Mouse (Mus musculus) midbrain, postnatal 0 days (tissue): ENCODE measurements around the gene Tomm6. TPM values are rescaled to one million over a fixed set of nuclear protein-coding genes. Genes with fewer than 3 reads are reported as not detected.

Experiments used
- ATAC-seq: fragments of 200-750 bp; cut with Nextera tagmentation; 2 replicates; pipeline ENCODE4 v1.8.0; 2017; ENCODE audit warnings: moderate number of reproducible peaks, mild to moderate bottlenecking, moderate TSS enrichment, moderate library complexity; ENCODE audit not compliant: low FRiP score
- DNase-seq: peaks from one replicate; pipeline ENCODE4 v3.0.0-alpha.2; 2015; ENCODE audit warnings: low spot score
- H3K27ac ChIP-seq: fragments of 300-500 bp; sonication (generic); 2 replicates; pipeline ENCODE4 v1.5.1; 2014; ENCODE audit warnings: low read depth, mild to moderate bottlenecking, low read length, mixed read lengths
- H3K27me3 ChIP-seq: fragments of 300-500 bp; sonication (generic); 2 replicates; pipeline ENCODE4 v1.6.1; 2014; ENCODE audit warnings: low read length, control low read depth, mixed read lengths; ENCODE audit not compliant: insufficient read depth
- H3K36me3 ChIP-seq: fragments of 300-500 bp; sonication (generic); 2 replicates; pipeline ENCODE4 v1.6.1; 2014; ENCODE audit warnings: low read length, control low read depth, mixed read lengths; ENCODE audit not compliant: insufficient read depth
- H3K4me1 ChIP-seq: fragments of 300-500 bp; sonication (generic); 2 replicates; pipeline ENCODE4 v1.6.1; 2014; ENCODE audit warnings: mild to moderate bottlenecking, control low read depth, antibody characterized with exemption, low read length, mixed read lengths; ENCODE audit not compliant: insufficient read depth
- H3K4me2 ChIP-seq: fragments of 300-500 bp; sonication (generic); 2 replicates; pipeline ENCODE4 v1.6.1; 2014; ENCODE audit warnings: low read depth, mild to moderate bottlenecking, low read length, mixed read lengths; ENCODE audit not compliant: poor library complexity, severe bottlenecking
- H3K4me3 ChIP-seq: fragments of 300-500 bp; sonication (generic); 2 replicates; pipeline ENCODE4 v1.5.1; 2014; ENCODE audit warnings: low read depth, mild to moderate bottlenecking, low read length, moderate library complexity
- H3K9ac ChIP-seq: fragments of 300-500 bp; sonication (generic); replicated peaks from 2 replicates; pipeline ENCODE4 v1.6.1; 2014; ENCODE audit warnings: mild to moderate bottlenecking, low read length, moderate library complexity, mixed read lengths; ENCODE audit not compliant: poor library complexity, severe bottlenecking
- H3K9me3 ChIP-seq: fragments of 300-500 bp; sonication (generic); 2 replicates; pipeline ENCODE4 v1.6.1; 2016; ENCODE audit warnings: low read length, control low read depth
- CTCF ChIP-seq: IDR thresholded peaks from 2 replicates; pipeline ENCODE4 v1.5.1; 2016; ENCODE audit warnings: antibody characterized with exemption, mild to moderate bottlenecking
- WGBS: fragments of 180-500 bp; shearing (Covaris S2); extraction: QIAGEN DNeasy Blood & Tissue Kit; methylation state at CpG from one replicate; pipeline ENCODE4 v1.1.7; 2014; 5-methylcytosine and 5-hydroxymethylcytosine counted together
- polyA plus RNA-seq: library from polyadenylated mRNA; unstranded; fragments of >200 nt; fragmentation: Nextera tagmentation; extraction: Ambion mirVana; gene quantifications from 2 replicates; pipeline ENCODE4 v1.2.1, GENCODE M21; 2015
- total RNA-seq: library from RNA; depleted of rRNA; stranded (reverse); fragments of >200 nt; gene quantifications from 2 replicates; pipeline ENCODE4 v1.2.3, GENCODE M21; 2014

The Tomm6 gene
- total and polyA plus RNA-seq, 2 experiments from 2014 or later = 117 to 339 TPM

DNA sequence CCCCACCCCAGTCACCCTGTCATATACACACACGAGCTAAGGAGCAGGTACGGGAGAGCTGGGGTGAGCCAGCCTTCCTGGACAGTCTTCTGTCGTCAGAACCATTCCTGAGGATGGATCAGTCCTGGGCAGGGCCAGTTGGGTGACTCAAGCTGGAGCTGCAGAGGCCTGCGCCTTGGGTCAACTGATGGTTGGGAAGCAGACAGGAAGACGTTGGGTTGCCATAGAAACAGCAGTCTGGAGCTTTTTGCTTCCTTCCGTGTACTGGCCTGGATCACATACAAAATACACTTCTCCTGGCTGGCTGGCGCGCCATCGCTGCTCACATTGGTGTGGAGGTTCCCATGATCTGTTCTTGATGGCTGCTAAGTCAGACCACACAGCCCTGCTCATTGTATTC lies 13.6 kb upstream of the Tomm6 start:
- ATAC-seq = peak; percentile 33
- WGBS = 61% methylated on average over 9 of the region's 9 CpGs
- Histone ChIP-seq H3K9ac (no peak overlapping the region), H3K27ac (peak overlapping the region; percentile 63; the same call in 1 of the 2 replicates), H3K9me3 (no peaks in the 10 kb centered on the region), H3K27me3 (no peaks in the 10 kb centered on the region), H3K4me1 (peaks cover 8% of the 10 kb centered on the region; the same call in 1 of the 2 replicates), H3K36me3 (peaks cover 46% of the 10 kb centered on the region), H3K4me3 (no peak overlapping the region), H3K4me2 (no peak overlapping the region)
- TF ChIP-seq CTCF = no peak
- peak; percentile 64 for DNase-seq

DNA sequence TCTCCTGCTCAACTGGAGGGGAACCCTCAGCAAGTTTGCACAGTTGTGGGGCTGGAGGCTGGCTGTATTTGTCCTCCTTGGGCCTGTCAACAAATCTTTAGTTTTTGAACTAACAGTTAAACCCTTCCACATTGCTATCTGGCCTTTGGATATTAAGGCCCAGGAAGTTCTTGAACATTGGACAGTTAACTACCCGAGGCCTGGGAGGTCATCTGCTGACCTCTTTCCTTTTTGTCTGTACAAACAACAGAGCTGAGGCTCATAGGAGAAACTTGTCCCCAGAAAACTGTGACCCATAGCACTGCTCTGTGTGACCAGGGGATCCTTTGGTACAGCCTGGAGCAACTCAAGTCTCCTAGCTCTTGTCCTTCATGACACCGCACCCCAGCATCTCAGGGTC lies 10.9 kb upstream of the Tomm6 start:
- no peaks in the 10 kb centered on the region for H3K27me3 ChIP-seq
- no peak for TF ChIP-seq CTCF
- 85% methylated on average over 2 of the region's 2 CpGs for WGBS
- no peaks in the 10 kb centered on the region for H3K9me3 ChIP-seq
- ATAC-seq (no peak), DNase-seq (no peak)
- H3K27ac ChIP-seq = no peak overlapping the region
- peaks cover 8% of the 10 kb centered on the region; the same call in 1 of the 2 replicates for H3K4me1 ChIP-seq
- no peak overlapping the region for H3K4me3 ChIP-seq
- H3K9ac ChIP-seq = no peak overlapping the region
- H3K4me2 ChIP-seq = no peak overlapping the region
- H3K36me3 ChIP-seq = peaks cover 46% of the 10 kb centered on the region

DNA sequence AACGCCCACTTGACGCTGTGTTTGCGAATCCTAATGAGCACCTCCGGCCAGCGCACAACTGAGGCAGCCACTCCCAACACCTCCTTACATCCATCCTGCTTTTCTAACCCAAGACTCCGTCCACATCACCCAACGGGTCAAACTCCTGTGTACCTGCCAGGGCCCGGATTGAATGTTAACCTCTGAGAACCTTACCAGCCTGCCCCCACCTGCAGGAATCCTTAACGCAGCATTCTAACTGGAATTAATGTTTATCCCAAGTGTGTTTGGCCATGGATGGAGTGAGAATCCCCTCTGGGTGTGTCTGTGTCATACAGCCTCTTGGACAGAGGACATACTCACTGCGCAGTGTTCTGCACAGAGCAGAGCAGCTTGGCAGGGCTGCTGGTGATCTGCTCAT lies 10.0 kb upstream of the Tomm6 start:
- peaks cover 39% of the 10 kb centered on the region for H3K36me3 ChIP-seq
- 94% methylated on average over 10 of the region's 10 CpGs for WGBS

DNA sequence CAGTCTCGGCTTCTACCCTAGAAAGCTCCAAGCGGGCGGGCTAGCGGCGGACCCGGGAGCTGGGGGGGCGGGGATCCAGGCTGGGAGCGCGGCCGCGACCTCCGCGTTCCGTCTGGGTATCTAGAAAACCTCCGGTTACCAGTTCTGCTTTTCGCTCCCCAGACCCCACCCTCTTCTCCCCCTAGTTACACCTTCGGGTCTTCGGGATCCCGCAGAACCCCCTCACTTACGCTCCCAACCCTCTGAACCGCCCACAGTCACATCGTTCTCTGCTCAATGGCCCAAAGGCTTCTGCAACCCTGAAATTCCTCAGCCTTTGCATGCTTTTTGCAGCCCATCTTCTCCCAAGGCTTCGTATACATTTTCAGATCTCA lies 7.1 kb upstream of the Tomm6 start:
- Histone ChIP-seq H3K36me3 (peaks cover 17% of the 10 kb centered on the region; the same call in 1 of the 2 replicates), H3K27ac (peak overlapping the region; percentile 85), H3K4me2 (peak overlapping the region; percentile 73), H3K4me1 (no peaks in the 10 kb centered on the region; the same call in 1 of the 2 replicates), H3K4me3 (peak overlapping the region; percentile 79), H3K9me3 (no peaks in the 10 kb centered on the region), H3K27me3 (no peaks in the 10 kb centered on the region), H3K9ac (peak overlapping the region; percentile 84)
- ATAC-seq (peak; percentile 11; the same call in 1 of the 2 replicates), DNase-seq (peak; percentile 24)
- under 1% methylated on average over 16 of the region's 23 CpGs for WGBS
- TF ChIP-seq CTCF = no peak; the same call in 1 of the 2 replicates

More for the DNA sequence above, 10.0 kb upstream of the Tomm6 start:
- ATAC-seq (no peak), DNase-seq (no peak)
- no peaks in the 10 kb centered on the region for H3K27me3 ChIP-seq
- no peak overlapping the region for H3K4me2 ChIP-seq
- peaks cover 8% of the 10 kb centered on the region; the same call in 1 of the 2 replicates for H3K4me1 ChIP-seq
- no peak overlapping the region for H3K9ac ChIP-seq
- H3K9me3 ChIP-seq = no peaks in the 10 kb centered on the region
- H3K4me3 ChIP-seq = no peak overlapping the region
- no peak for TF ChIP-seq CTCF
- H3K27ac ChIP-seq = no peak overlapping the region

DNA sequence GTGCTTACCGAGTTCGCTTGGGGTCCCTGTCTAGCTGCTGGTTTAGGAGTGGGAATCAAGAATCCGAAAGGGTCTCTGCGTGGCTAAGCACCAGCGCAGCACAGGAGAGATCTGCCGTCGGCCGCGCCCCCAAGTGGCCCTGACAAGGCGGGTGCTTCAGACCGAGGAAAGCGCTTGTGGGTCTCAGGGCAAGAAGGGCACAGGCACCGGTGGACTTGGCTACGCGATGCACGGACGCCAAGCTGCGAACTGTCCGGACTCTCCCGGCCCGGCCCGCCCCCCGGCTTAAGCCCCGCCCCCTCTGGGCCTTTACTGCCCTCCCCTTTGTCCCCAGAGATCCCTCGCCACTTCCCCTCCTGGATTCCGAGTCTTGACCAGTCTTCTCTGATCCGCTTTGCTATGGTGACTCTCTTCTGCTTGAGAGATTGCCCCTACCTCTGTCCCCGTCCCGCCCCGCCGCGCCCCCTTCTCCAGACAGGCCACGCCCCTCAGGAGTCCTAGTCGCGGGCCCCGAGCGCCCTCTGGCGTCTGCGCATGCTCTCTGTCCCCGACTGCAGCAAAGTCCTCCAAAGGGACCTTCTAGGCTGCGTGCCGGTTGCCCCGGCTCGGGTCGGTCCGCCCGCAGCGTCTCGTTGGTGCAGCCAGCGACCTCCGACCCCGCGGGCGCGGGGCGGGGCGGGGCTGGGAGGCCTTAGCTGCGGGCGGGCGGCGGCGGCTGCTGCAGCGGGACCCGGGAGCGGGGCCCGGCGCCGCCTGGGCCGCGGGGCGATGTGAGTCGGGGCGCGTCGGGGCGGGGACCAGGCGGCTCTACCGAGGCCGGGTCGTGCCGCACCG lies 6.5 kb upstream of the Tomm6 start, which contains the start of gene Prickle4:
Prickle4 (minus strand) TSS at position 234 of the 834 bp plus-strand sequence.
- Histone ChIP-seq H3K9me3 (no peaks in the 10 kb centered on the region), H3K36me3 (peaks cover 11% of the 10 kb centered on the region; the same call in 1 of the 2 replicates), H3K4me2 (peak within 1 kb of the TSS; percentile 73), H3K27me3 (no peaks in the 10 kb centered on the region), H3K4me1 (no peaks in the 10 kb centered on the region; the same call in 1 of the 2 replicates), H3K4me3 (peak within 1 kb of the TSS; percentile 79), H3K9ac (peak within 1 kb of the TSS; percentile 84), H3K27ac (peak within 1 kb of the TSS; percentile 85)
- DNase-seq (peak; percentile 98), ATAC-seq (peak; percentile 94)
- WGBS = under 1% methylated on average over 53 of the region's 82 CpGs
- TF ChIP-seq CTCF = peak; percentile 83

DNA sequence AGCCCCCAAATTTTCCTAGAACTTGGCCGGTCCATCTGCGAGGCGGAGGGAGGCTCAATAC lies 6.1 kb upstream of the Tomm6 start, which contains the start of gene Gm21981:
Gm21981 (minus strand) TSS at position 14 of the 61 bp plus-strand sequence.
- H3K4me3 ChIP-seq = peak within 1 kb of the TSS; percentile 79
- H3K9me3 ChIP-seq = no peaks in the 10 kb centered on the region
- peak within 1 kb of the TSS; percentile 73 for H3K4me2 ChIP-seq
- peaks cover 8% of the 10 kb centered on the region; the same call in 1 of the 2 replicates for H3K36me3 ChIP-seq
- peak within 1 kb of the TSS; percentile 84 for H3K9ac ChIP-seq
- peak; percentile 42; the same call in 1 of the 2 replicates for TF ChIP-seq CTCF
- no peaks in the 10 kb centered on the region; the same call in 1 of the 2 replicates for H3K4me1 ChIP-seq
- whole genome bisulfite sequencing = 0% methylated on average over 3 of the region's 3 CpGs
- no peak for DNase-seq
- H3K27me3 ChIP-seq = no peaks in the 10 kb centered on the region
- no peak for ATAC-seq
- peak within 1 kb of the TSS; percentile 85 for H3K27ac ChIP-seq
